Mouse (Mus musculus) MN1 (cell line): ENCODE measurements around the gene Uimc1.

Source experiments
- DNase-seq: peaks from one replicate; pipeline ENCODE4 v3.0.0-alpha.2; 2016; ENCODE audit warnings: low spot score

Uimc1 gene

DNA sequence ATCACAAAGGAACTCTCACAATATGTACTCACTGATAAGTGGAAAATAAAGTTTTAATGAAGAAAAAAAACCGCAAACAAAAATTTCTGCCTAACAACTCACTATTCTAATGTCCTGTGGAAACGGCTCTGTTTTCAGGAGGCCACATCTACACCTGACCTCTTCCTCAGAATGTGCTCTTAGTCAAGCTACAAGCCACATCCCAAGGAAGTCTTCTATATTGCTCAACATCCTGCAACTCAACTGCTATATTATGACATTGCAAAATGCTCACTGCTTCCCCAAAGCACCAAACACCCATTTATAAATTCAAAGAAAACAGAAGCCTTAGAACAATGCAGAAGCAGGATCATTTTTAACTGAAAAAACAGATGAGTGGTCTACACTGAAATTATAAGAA, 60.1 kb downstream of the Uimc1 start:
- DNase-seq = no peak

DNA sequence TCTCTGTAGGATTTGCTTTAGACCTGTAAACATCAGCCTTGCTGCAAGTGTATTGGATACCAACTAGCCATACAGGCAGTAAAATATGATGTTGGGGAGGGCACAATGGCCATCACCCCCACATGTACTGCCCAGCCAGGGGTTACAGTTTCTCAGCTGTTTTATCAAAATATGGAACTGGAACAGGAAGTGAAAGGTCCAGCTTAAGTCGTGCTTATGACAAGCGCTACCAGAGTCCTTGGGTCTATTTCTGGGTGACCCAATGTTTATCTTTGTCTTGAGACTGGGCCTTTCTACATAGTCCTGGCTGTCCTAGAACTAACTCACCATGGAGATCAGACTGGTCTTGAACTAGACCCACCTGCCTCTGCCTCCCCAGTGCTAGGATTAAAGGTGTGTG, 75.9 kb downstream of the Uimc1 start:
- DNase-seq = no peak

DNA sequence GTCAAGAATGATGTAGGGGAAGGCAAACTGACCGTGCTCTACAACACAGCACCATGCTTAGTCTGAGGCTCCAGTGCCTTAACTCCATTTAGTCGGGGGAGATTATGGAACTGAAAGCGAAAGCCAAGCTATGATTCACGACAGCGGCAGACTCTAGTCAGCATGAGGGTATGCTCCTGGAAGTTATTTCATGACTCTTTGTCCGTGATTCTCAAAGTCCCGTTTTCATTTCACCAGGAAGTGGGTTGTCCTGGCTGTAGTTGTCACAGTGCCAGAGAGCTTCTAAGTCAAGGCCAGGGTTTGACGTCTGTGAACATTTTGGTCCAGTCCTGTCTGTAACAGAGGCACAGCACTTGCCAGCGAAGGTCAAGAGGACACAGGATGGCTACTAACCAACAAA, 77.4 kb downstream of the Uimc1 start:
- DNase-seq = peak; percentile 30

DNA sequence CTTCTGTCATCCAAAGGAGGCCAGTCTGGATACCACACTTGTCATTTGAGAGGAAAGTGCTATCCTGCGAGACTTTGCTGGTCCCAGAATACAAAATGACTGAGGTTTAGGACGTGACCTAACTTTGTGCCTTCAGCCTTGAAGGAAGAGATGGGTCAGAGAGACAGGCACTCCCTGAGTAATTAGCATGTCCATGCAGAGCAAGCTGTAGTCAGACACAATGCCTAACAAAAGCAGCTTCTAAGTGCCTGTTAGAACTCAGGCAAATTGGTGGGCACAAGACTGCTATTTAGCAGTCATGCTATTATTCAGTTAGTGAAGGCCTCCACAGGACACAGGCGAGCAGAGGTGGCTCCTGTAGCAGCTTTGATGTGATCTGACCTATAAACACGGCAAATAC, 77.8 kb downstream of the Uimc1 start:
- no peak for DNase-seq

DNA sequence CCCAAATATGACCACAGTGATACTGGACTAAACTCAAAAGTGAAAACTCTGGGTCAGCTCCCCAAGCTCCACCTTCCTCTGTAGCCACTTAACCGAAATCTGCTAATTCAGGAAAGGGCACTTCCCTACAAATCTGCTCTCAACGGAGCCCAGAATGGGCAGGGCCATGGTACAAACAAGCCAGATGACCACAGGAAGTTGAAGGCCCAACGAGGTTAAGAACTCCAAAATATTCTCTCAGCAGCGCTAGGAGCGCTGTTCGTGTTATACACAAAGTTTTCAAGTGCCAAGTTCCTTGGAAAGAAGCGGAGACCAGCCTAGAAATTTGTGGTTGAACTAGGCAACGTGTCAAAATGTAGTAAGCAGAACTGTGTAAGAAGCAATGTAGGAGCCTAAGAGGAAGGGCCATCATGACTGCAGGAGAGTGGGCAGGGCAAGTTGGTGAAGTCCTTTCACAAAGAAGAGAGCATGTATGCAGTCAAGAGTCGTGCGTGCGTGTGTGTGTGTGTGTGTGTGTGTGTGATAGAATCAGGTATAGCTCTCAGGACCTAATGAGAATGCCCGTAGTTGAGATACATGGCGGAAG, 78.8 kb downstream of the Uimc1 start, which contains the start of gene Hk3:
Hk3 (minus strand) TSS at position 192 of the 586 bp plus-strand sequence.
- no peak for DNase-seq

DNA sequence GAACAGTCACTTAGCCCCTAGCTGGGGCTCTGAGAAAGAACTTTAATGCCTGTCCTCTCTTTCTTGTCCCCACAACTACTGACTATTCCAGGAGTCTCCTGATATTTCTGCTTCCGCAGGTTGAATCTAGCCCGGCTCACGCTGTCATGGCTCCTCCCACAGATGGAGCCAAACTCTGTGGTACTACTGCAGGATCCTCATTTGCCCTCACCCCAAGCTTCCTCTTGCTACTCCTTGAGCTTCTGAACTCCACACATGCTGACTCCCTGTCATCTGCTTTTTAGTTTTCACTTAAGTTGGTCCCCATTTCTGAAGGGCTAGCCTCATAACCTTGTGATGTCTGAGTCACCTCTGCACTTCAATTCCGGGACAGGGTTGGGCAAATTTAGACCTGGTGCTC, 80.0 kb downstream of the Uimc1 start:
- no peak for DNase-seq

DNA sequence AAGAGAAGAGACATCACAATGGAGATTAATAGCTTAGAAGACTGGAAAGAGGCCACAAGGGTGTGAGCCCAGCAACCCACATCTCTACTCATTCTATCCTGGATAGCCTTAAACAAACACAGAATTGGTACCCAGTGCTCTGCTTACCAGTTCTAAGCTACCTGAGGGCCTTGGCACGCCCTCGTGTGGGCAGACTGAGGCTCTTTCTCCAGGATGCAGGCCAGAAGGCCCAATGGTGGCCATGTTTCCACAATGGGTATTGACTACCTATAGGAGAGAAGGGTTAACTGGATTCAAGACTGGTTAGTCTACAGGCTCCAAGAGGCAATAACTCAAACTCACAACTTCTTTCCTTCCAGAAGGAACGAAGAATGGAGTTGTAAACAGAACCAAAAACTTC, 80.9 kb downstream of the Uimc1 start:
- DNase-seq = no peak

DNA sequence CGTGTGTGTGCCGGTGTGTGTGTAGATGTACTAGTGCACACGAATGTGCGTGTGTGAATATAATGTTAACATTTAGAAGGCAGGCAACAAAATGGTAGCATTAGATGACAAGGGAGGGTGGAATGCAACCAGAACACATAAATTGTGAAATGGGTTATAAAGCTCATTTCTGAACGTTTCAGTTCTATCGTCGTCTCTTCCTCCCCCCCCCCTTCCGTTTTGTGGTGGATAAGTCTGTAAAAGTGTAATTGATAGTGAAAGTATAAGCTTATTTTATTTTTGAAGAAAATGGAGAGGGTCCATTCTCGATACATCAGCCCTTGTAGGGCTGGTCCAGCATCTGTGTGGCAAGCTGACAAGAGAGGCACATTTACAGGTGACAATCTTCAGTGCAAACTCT, 81.4 kb downstream of the Uimc1 start:
- DNase-seq = no peak

DNA sequence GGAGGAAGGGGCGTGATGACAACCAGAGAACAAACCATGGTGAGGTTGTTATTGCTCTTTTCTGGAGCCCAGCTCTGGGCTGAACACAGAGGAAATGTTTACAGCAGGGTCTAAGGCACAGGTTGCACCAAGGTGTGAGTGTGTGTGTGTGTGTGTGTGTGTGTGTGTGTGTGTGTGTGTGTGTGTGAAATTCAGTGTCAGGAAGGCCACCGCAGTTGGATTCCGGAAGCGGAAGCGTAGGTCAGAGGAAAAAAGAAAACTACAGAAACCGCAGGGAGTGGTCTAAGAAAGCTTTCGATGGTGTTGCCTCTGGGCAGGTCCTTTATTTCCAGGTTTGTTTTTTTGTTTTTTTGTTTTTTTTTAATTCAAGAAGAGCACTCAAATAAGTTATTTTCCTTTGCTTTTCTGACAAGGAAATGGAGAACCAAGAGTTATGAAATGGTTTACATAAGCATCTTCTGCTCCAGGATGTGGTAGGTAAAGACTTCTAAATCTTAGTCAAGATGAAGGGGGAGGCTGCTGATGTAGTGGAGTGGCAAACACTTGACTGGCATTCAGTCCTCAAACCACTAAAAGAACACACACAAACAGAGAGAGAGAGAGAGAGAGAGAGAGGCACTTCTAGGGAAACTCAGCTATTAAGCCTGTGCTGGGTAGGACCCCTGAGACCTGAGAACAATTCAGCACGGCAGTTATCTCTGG, 82.1 kb downstream of the Uimc1 start:
- no peak for DNase-seq

DNA sequence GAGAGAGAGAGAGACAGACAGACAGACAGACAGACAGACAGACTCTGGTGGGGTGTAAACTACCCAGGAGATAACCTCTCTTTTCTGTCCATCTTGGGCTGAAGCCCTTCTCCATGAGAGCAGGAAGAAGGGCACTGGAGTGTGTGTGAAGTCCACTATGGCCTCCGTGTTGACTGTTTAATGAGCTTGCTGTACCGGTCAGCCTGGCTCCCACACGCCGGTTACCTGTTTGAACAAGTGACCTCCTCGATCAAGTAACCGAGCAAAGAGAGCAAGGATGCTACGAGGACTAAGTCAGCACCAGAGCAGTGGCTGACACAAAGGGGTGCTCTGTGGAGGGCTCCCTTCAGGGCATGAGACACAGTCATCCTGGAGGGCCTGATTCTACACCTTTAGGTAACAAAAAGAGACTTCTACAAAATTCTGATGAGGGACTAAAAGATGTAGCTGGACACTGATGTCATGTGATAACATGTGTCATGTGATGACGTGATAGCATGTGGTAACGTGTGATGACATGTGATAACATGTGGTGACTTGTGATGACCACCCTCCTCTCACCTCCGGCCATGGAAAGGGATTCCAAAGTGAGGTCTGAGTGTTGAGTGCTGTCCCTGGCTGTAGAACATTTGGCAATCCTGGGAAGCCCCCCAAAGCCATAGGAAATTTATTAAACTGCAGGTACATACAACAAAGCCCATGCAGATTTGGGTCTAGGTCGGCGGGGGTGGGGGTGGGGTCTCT, 82.8 kb downstream of the Uimc1 start:
- DNase-seq = no peak

DNA sequence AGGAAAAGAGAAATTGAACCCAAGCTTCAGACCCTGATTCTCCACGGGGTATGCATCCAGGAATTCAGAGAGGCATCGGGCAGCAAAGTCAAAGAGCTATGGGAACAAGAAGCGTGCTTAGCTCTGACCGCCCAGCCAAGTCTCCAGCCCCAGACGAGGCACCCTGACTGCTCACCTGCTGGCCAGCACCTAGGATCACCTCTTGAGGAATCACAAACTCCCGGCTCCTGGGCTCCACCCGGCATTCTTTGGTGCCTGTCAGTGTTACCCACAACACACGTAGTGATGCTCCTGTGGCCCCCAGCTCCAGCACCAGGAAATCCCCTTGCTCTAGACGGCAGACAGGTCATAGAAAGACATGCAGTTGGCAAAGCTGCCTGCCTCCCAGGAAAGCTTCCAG, 85.6 kb downstream of the Uimc1 start:
- DNase-seq = no peak

DNA sequence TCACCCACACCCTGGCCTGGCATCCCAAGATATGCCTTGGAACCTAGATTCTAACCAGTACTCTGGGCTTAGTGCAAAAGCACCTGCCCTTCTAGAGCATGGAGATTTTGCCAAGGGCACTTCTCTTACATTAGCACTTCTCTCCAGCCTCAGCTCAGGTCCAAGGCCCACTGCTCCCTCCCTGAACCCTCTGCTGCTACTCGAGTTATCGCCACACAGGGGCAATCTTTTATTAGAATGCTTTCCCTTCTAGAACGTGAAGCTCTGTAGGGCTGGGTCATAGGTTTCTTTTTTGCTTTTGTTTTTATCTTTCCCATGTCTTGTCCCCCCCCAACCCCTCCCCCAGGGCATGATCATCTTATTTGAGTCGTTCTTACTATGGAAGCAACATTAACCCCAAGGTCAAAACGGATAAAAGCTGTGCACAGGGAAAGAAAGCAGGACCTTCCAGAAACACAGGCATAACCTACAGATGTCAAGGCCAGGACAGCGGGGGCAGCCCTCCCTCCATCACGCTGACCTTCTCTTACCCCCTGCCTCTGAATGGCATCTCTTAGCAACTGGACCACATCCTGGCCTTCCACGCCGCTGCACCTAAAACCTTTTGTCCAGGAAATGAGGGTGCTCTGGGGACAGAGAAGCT, 86.3 kb downstream of the Uimc1 start:
- DNase-seq = peak; percentile 58

DNA sequence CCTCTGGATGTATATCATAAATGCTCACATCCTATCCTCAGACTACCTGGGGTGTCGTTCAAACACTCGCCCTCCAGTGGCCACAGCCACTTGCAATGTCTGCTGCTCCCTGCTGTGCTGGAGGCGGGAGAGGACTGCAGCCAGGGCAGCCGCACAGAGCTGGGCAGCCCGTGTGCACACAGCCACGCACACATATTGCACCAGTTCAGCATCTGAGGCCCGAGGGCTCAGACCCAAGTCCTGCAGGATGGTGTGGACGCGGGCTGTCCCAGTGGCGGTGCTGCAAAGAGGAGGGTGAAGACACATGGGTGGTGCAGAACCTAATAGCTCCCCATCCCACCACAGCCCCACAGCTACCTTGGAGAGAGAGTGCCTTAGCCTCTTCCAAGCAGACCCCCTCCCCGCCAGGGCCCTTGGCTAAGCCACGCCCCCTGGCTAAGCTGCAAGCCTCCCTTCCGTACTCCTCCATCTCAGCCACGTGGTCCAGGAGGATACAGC, 88.1 kb downstream of the Uimc1 start:
- peak; percentile 54 for DNase-seq

DNA sequence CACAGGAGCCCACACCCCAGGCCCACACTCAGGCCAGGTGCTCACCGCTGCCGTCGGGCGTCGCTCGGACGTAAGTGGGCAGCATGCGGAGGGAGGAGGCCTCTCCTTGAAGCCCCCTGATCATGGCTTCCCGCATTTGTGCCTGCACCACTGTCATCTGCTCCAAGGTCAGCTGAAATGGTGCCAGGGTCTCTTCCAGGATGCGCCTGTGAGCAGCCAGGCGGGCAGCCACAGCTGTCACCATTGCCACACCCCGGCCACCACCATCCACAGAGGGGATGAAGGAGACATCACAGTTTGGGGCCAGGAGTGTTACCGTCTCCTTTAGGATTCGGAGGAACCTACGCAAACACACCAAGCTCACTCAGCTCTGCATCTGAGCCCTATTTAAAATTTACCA, 89.0 kb downstream of the Uimc1 start:
- DNase-seq = no peak

DNA sequence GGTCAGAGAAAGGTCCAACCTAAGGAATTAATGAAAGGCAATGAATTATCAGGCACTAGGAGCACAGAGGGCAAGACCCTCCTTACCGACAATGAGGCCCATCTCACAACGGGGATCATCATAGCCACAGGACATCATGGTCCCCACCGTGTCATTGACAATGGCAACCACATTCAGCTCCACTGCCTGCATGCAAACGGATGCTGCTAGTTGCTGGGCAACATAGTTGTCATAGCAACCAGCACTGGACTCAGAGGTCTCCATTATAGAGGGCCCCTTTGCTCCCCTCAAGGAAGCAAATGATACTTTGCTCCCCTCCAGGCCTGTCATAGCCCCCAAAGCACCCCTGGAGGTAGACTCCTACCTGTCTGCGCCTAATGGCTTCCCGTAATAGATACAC, 91.5 kb downstream of the Uimc1 start:
- no peak for DNase-seq

DNA sequence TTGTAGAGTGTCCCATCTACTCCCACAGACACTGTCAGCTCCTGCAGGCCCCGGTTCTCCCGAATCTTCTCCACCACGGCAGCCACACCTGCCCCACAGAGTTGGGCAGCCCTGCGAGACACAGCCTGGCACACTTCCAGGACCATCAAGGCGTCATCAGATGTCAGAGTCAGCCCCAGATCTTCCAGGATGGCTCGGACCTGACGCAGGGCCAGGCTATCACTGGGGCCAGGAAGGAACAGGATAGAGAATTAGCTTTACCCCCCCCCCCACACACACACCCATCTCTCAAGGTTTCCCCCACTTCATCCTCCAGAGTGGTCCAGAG, 93.7 kb downstream of the Uimc1 start:
- DNase-seq = no peak

DNA sequence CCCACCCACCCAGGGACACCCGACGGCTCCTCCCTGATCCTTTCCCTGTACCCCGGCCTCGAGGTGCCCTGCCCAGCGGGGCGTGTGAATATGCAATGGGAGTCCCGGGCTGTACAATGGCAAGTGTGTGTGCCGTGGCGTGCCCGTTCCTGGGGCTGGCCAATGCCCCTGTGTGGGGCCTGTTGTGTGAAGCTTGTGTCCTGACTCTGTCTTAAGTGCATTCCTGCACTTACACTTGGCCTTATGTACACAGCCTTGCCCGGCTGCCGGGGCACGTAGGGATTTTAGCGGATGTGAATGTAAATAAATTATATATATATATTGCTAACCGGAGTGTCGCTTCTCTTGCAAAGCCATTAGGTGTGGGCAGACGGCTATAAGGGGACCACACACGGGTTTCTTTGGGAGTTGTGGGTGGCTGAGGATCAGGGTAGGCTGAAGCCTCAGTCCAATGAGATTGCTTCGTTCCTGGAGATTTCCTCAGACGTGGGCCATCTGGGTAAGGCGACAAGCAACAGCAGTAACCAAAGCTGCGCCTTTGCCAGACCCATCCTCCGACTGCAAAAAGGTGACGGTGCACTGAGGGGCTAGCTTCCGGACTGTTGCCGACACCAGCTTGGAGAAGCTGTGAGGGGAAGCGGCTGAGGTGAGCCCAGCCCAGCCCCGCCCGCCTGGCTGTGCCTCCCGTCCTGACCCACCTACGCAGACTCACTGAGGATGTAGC, 94.2 kb downstream of the Uimc1 start:
- no peak for DNase-seq

DNA sequence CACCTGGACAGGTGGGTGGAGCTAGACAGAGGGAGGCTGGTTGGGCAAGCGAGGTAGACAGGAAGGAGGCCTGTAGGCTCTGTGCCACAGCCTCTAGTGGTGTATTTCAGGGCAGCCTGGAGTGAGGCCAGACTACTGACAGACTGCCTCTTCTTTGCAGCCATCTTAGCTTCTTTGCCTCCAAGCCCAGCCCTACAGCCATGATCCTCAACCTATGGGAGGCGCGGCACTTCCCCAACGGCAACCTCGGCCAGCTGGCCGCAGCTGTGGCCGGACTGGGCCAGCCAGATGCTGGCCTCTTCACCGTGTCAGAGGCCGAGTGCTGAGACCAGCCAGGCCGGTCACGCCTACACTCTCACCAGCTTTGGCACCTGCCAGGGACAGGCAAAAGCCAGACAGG, 95.5 kb downstream of the Uimc1 start:
- DNase-seq = peak; percentile 27

DNA sequence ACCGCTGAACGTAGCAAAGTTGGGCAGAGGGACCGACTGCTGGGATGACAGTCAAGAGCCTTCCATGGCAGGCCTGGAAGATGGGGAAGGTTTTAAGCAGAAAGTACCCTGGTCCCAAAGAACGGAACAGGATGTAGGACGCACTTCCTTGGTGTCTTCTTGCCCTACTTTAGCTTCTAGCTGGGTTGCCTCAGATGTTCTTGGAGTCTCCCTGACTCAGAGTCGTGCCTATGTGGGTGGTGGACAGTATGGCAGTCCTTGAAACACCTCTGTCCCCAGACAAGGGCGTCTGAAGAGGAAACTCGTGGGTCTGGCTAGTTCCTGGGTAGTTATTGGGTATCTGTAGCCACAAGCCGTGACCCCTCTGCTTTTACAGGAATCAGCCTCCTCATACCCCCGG, 98.0 kb downstream of the Uimc1 start:
- DNase-seq = no peak

DNA sequence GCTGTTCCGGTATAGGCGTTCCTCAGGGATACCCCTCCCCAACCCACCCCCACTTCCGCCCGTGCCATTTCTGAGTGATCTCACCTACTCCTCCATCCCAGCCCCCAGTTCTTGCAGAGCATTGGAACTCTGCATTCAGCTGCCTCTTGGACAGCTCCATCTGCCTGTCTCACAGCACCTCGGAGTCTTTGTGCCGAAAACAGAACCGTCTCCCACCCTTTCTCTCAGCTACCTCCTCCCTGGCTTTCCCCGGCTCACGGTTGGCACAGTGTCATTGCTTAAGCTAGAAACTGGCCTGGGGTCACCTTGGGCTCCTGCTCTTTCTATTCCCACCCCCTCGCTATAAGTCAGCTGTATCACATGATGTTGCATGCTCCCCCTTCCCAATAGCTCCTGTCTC, 99.7 kb downstream of the Uimc1 start:
- DNase-seq = no peak

DNA sequence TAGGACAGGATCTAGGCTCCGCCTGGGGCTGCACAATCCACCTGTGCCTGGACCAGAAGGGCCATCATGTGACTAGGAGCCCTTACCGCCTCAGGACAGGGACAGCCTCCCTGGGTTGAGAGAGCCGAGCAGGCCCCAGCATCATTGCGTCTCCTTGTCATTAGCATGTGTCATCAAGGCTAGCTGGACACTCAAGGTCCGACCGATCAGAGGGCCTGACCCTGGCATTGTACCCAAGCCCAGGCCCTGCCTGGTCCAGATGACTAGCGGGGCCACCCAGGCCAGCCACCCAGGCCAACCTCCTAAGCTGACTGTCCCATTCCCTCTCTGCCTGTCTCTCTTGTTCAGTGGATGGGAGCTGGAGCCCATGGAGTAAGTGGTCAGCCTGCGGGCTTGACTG, 102.5 kb downstream of the Uimc1 start:
- DNase-seq = no peak

DNA sequence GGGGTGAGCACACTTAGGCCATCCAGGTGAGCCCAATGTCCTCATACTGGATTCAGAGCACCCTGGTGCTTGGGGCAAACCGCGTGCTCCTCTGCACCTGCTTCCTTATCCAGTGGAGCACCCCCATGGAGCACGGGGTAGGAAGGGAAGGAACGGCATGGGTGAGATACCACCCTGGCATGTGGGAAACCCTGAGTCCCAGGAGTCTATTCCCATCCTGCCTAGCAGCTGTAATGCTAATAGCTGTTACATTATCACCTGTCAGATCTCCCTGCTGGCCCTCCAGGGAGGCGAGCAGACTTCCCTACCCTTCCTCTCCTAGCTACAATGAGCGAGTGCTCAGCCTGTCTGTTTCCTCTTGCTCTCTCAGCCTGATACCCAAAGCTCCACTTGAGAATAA, 104.9 kb downstream of the Uimc1 start:
- DNase-seq = peak; percentile 67
